Mouse (Mus musculus) lung, postnatal 25 days (tissue): ENCODE results near the gene Gmpr2.

Experiments
- DNase-seq: peaks from one replicate; pipeline ENCODE4 v3.0.0; 2022; ENCODE audit warnings: low spot score

The Gmpr2 gene

DNA sequence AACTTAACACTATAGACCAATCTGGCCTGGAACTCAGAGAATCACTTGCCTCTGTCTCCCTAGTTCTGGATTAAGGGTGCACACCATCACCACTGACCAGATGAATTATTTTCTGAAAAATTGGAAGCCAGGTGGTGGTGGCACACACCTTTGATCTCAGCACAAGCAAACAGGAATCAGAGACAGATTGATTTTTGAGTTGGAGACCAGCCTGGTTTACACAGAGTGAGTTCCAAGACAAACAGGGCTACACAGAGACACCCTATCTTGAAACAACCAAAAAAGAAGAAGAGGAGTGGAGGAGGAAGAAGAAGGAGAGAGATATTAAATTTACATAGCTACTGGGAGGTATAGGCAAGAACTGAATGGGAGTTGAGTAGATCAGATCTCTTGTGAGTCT is 54.5 kb downstream of the Gmpr2 start:
- no peak for DNase-seq

DNA sequence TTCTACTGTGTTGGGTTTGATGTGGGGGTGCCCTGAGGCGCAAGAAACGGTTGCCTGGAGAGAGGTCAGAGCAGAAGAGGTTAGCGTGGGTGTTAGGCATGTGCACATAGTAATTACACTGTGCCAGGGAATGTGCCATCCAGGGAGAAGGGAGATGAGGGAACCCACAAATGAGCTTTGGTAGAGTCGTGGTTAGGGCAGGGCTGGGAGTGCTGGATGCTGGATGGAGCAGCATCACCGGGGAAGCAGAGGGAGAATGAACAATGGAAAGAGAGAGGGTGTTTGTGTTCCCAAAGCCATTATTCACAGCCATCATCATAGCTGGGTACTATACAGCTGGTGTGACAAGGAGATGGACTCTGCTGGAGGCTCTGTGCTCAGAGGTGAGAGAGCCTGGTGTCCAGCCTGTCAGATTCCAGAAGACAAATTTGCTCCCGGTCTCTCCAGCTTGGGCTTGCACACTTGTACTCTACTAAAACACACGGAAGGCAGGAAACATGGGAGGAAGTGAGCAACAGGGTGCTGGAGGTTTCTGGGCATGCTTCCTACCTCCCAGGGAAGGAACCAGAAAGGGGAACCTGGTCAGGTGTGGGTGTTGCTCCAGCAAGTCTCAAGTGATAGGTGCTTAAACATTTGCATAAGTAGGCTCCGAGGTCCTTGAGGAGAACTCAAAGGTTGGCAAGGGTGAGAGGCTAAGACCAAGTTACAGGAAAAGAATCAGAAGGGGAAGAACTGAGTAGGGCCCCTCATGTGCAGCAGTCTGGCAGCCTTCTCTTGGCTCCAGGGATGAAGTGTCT is 56.3 kb downstream of the Gmpr2 start:
- peak; percentile 50 for DNase-seq
